Mouse (Mus musculus): ENCODE measurements around the gene Cd180.

Cd180 gene

DNA sequence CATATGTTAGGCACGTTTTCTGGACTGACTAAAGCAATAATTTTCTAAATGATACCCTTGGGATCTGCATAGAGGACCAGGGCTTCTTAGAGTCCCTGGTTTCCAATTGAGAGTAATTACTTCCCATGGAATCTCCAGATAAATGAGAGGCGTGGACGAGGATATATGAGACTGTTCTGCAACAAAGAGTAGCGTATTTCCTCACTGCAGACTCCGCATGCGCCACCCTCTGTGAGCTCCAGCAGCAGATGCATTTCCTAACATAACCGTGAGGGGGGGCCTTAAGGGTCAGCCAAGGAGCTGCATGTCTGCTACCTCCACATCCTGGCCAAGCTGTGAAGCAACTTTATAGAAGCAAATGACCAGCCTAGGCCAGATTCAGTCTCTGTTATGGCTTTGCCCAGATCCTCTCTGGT, 81.4 kb downstream of the Cd180 start:
- DNase-seq (ENCODE audit: extremely low read depth, insufficient read length, low spot score), result no peak

- no peak for DNase-seq (ENCODE audit: extremely low read depth, insufficient read length, low spot score)
Measured at GRCm38 (mm10) chr13:102775506-102775905, 82.1 kb downstream of the Cd180 start.

DNA sequence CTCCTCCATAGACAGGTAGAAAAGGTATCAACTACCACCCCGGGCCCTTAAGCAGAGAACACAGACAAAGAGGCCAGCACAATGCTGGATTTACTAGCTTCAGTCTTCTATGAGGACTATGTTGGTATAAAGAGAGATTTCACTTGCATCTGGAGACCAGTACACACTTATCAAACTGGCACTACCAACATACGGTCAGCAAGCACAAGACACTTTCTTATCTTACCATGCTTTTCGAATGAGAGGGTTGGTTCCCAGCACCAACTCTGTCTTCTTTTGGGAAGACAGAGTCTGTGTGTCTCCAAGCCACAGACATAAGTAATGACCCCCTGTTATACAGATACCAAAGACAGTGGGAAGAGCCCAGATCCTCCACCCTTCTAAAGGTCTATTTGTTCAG, 85.5 kb downstream of the Cd180 start:
- DNase-seq (ENCODE audit: extremely low read depth, insufficient read length, low spot score), result no peak

- no peak for DNase-seq (ENCODE audit: extremely low read depth, insufficient read length, low spot score)
Measured at GRCm38 (mm10) chr13:102779275-102779674, 85.9 kb downstream of the Cd180 start.

- no peak for DNase-seq (ENCODE audit: extremely low read depth, insufficient read length, low spot score)
Measured at GRCm38 (mm10) chr13:102783531-102784310, 90.4 kb downstream of the Cd180 start.

- DNase-seq (ENCODE audit: extremely low read depth, insufficient read length, low spot score), result peak; percentile 51
Measured at GRCm38 (mm10) chr13:102786666-102787230, 93.4 kb downstream of the Cd180 start.

All from 3134 (cell line).